In the genomic region with DNA sequence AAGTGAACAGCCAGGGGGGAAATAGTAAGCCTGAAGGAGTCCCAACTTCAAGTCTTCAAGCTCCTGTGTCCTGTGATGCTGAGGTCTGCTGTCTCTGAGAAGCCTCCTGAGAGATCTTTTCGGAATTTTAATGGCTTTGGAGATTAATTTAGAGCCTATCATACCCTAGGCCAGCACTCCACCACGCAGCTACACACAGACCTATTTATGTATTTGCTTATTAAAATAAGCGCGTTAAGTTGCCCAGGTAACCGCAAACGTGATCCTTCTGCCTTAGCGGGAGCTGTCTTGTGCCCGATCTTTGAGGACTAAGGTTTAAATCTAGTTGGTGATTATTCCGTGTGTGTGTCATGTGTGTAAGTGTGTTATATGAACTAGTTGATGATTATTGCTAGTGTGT, we compare ENCODE assay signal across 9 mouse cellular contexts. TPM values are rescaled to one million over a fixed set of nuclear protein-coding genes. Genes with fewer than 3 reads are reported as not detected.
DNase-seq lines count a peak whose midpoint lies in the region; ATAC-seq and TF ChIP-seq lines count a peak whose summit lies in the region.
"Had no signal": no experiment of that assay in that cellular context is flagged by ENCODE, and none has a peak within 500 bp of the region (broad histone marks: within the 10 kb centered on the region; RNA-seq: fewer than 3 reads in every experiment).

No protein-coding gene starts in this region.

- H3K27ac ChIP-seq in heart, postnatal 0 days (ENCODE audit: low read depth) = no peak overlapping the region
- H3K27ac ChIP-seq in forebrain, embryonic 16.5 days (ENCODE audit: low read length) = no peak overlapping the region
- no peak overlapping the region for H3K27ac ChIP-seq in midbrain, embryonic 11.5 days (ENCODE audit: low read depth, low read length)

- 76% methylated on average over 9 of the region's 9 CpGs for WGBS in heart, postnatal 0 days
- WGBS in forebrain, embryonic 16.5 days = 78% methylated on average over 9 of the region's 9 CpGs
- WGBS in midbrain, embryonic 11.5 days = 84% methylated on average over 9 of the region's 9 CpGs

- no peaks in the 10 kb centered on the region for H3K4me1 ChIP-seq in heart, postnatal 0 days (ENCODE audit: control insufficient read depth, insufficient read depth)
- H3K4me1 ChIP-seq in forebrain, embryonic 16.5 days (replicated peaks; ENCODE audit: control insufficient read depth, insufficient read depth, low read length) = no peaks in the 10 kb centered on the region
- H3K4me1 ChIP-seq in midbrain, embryonic 11.5 days (ENCODE audit: control insufficient read depth, insufficient read depth, low read length) = no peaks in the 10 kb centered on the region

- no peaks in the 10 kb centered on the region for H3K36me3 ChIP-seq in heart, postnatal 0 days (replicated peaks; ENCODE audit: control insufficient read depth, insufficient read depth, low read length)
- H3K36me3 ChIP-seq in forebrain, embryonic 16.5 days (ENCODE audit: control insufficient read depth, insufficient read depth) = no peaks in the 10 kb centered on the region
- no peaks in the 10 kb centered on the region for H3K36me3 ChIP-seq in midbrain, embryonic 11.5 days (ENCODE audit: control insufficient read depth, insufficient read depth, low read length)

- no peak for ATAC-seq in heart, postnatal 0 days (ENCODE audit: insufficient read depth, low read depth)
- no peak for ATAC-seq in forebrain, embryonic 16.5 days
- no peak for ATAC-seq in midbrain, embryonic 11.5 days (ENCODE audit: low FRiP score)

- DNase-seq in heart, postnatal 0 days (ENCODE audit: low spot score) = no peak
- DNase-seq in heart, adult 9 months (ENCODE audit: low spot score in 2 of 2) = no peak
- peak; percentile 13 for DNase-seq in brain, embryonic 14.5 days (ENCODE audit: low read depth)
- DNase-seq in midbrain, embryonic 11.5 days (ENCODE audit: low spot score, missing footprints) = peak; percentile 73
- no peak for DNase-seq in gastrocnemius, postnatal 4 days (ENCODE audit: low spot score in 2 of 2)
- no peak for DNase-seq in adrenal gland, adult (ENCODE audit: inconsistent age in 2 of 2, low spot score in 1 of 2)
- DNase-seq in B cell, adult 2 months = no peak

- H3K9me3 ChIP-seq in heart, postnatal 0 days (replicated peaks; ENCODE audit: control insufficient read depth, low read length) = no peaks in the 10 kb centered on the region
- no peaks in the 10 kb centered on the region for H3K9me3 ChIP-seq in forebrain, embryonic 16.5 days (ENCODE audit: control insufficient read depth, low read length)
- H3K9me3 ChIP-seq in midbrain, embryonic 11.5 days (ENCODE audit: control insufficient read depth, low read length) = no peaks in the 10 kb centered on the region

- no peak for TF ChIP-seq EP300 in heart, postnatal 0 days (IDR thresholded peaks at IDR 0.05; ENCODE audit: low read depth)

- peak overlapping the region; percentile 73; the same call in 1 of the 2 replicates for H3K4me2 ChIP-seq in heart, postnatal 0 days (ENCODE audit: low read depth, low read length)
- H3K4me2 ChIP-seq in forebrain, embryonic 16.5 days (ENCODE audit: low read length) = peak overlapping the region; percentile 62
- peak overlapping the region; percentile 54; the same call in 1 of the 2 replicates for H3K4me2 ChIP-seq in midbrain, embryonic 11.5 days

- TF ChIP-seq POLR2A in brain, embryonic 14.5 days (IDR thresholded peaks at IDR 0.05; ENCODE audit: borderline replicate concordance, extremely low read depth, insufficient read depth, insufficient read length, poor library complexity, severe bottlenecking) = no peak

- H3K27me3 ChIP-seq in heart, postnatal 0 days (ENCODE audit: control insufficient read depth, insufficient read depth, low read length) = no peaks in the 10 kb centered on the region
- no peaks in the 10 kb centered on the region for H3K27me3 ChIP-seq in forebrain, embryonic 16.5 days (replicated peaks; ENCODE audit: control insufficient read depth, insufficient read depth, low read length)
- no peaks in the 10 kb centered on the region for H3K27me3 ChIP-seq in midbrain, embryonic 11.5 days (ENCODE audit: control insufficient read depth, insufficient read depth, low read length)

- H3K4me3 ChIP-seq in heart, postnatal 0 days (ENCODE audit: low read depth, low read length) = no peak overlapping the region
- no peak overlapping the region for H3K4me3 ChIP-seq in forebrain, embryonic 16.5 days (replicated peaks; ENCODE audit: low read length)
- H3K4me3 ChIP-seq in midbrain, embryonic 11.5 days (ENCODE audit: low read depth, low read length) = peak overlapping the region; percentile 31; the same call in 1 of the 2 replicates
- H3K4me3 ChIP-seq: myocyte had no signal

- no peak overlapping the region for H3K9ac ChIP-seq in heart, postnatal 0 days (replicated peaks; ENCODE audit: low read depth, low read length)
- H3K9ac ChIP-seq in forebrain, embryonic 16.5 days (replicated peaks; ENCODE audit: low read depth, low read length) = no peak overlapping the region
- H3K9ac ChIP-seq in midbrain, embryonic 11.5 days (ENCODE audit: low read length) = no peak overlapping the region

- TF ChIP-seq CTCF in heart, postnatal 0 days (IDR thresholded peaks at IDR 0.05; ENCODE audit: low read depth) = no peak
- no peak for TF ChIP-seq CTCF in brain, embryonic 14.5 days (IDR thresholded peaks at IDR 0.05; ENCODE audit: borderline replicate concordance, extremely low read depth, insufficient read depth, insufficient read length)

RNA-seq across cellular contexts. Expression of gene Etnk1, which starts 23.7 kb away (rescaled TPM):
- 20.6 and 22.0 TPM in 2 replicates for total RNA-seq in heart, postnatal 0 days (2014; rRNA removed; ENCODE audit: low replicate concordance)
- 7.0 and 7.4 TPM in 2 replicates for polyA plus RNA-seq in heart, postnatal 0 days (2015; fragmentation: Nextera tagmentation; extraction: Ambion mirVana)
- polyA plus RNA-seq in brain, embryonic 14.5 days (2012; rRNA removed) = 102 and 103 TPM in 2 replicates
- 38.1 and 40.4 TPM in 2 replicates for polyA plus RNA-seq in forebrain, embryonic 16.5 days (2015; fragmentation: Nextera tagmentation; extraction: Ambion mirVana)
- polyA plus RNA-seq in midbrain, embryonic 11.5 days (2014; fragmentation: Nextera tagmentation; extraction: Ambion mirVana) = 30.7 and 32.3 TPM in 2 replicates
- total RNA-seq in gastrocnemius, postnatal 4 days (2021) = 10 to 100 TPM; 21.3 to 23.1 TPM

RNA-seq across cellular contexts. Expression of gene C2cd5, which starts 43.4 kb away (rescaled TPM):
- 7.3 and 17.4 TPM in 2 replicates for total RNA-seq in heart, postnatal 0 days (2014; rRNA removed; ENCODE audit: low replicate concordance)
- polyA plus RNA-seq in heart, postnatal 0 days (2015; fragmentation: Nextera tagmentation; extraction: Ambion mirVana) = 7.5 and 8.0 TPM in 2 replicates
- polyA plus RNA-seq in brain, embryonic 14.5 days (2012; rRNA removed) = 77.8 and 93.5 TPM in 2 replicates
- polyA plus RNA-seq in forebrain, embryonic 16.5 days (2015; fragmentation: Nextera tagmentation; extraction: Ambion mirVana) = 43.3 and 53.4 TPM in 2 replicates
- polyA plus RNA-seq in midbrain, embryonic 11.5 days (2014; fragmentation: Nextera tagmentation; extraction: Ambion mirVana) = 29.1 and 29.2 TPM in 2 replicates
- total RNA-seq in gastrocnemius, postnatal 4 days (2021) = 10 to 100 TPM; 22.8 to 27.9 TPM

Comparison
In these comparisons a context has a peak if more than half of its experiments do, and no peak if none do; other contexts are left out.
1. DNase-seq: peak in brain, embryonic 14.5 days (single experiment) and midbrain, embryonic 11.5 days (single experiment); none in heart, postnatal 0 days (single experiment), heart, adult 9 months (0 of 2), gastrocnemius, postnatal 4 days (0 of 2), adrenal gland, adult (0 of 2) and B cell, adult 2 months (0 of 2).
2. Peak in every context shown above with its lines, with median percentiles within 50 percentile points of each other: H3K4me2 ChIP-seq.